Mouse (Mus musculus) liver, adult 2 months (tissue): ENCODE data around the gene Smc4. TPM values are rescaled to one million over a fixed set of nuclear protein-coding genes. Genes with fewer than 3 reads are reported as not detected.

Experiments used
- DNase-seq: peaks from one replicate; pipeline ENCODE4 v3.0.0-alpha.2; 2011; ENCODE audit warnings: low read depth, low spot score; ENCODE audit errors: extremely low read depth
- H3K27ac ChIP-seq: fragments of 200-500 bp; replicated peaks from 2 replicates; pipeline ENCODE4 v1.5.1; 2012; ENCODE audit warnings: low read depth, mild to moderate bottlenecking, control low read depth, inconsistent platforms, low read length; ENCODE audit not compliant: insufficient read depth
- H3K27me3 ChIP-seq: fragments of 200-500 bp; 2 replicates; pipeline ENCODE4 v1.6.1; 2012; ENCODE audit warnings: mild to moderate bottlenecking, moderate library complexity, low read length, inconsistent platforms; ENCODE audit not compliant: control insufficient read depth, insufficient read depth
- H3K36me3 ChIP-seq: fragments of 200-500 bp; 2 replicates; pipeline ENCODE4 v1.6.1; 2012; ENCODE audit warnings: low read length, inconsistent platforms; ENCODE audit not compliant: control insufficient read depth, insufficient read depth
- H3K4me1 ChIP-seq: fragments of 200-500 bp; 2 replicates; pipeline ENCODE4 v1.6.1; 2011; ENCODE audit warnings: low read length; ENCODE audit not compliant: control insufficient read depth, insufficient read depth
- H3K4me3 ChIP-seq: fragments of 200-500 bp; 2 replicates; pipeline ENCODE4 v1.5.1; 2011; ENCODE audit warnings: low read depth, mild to moderate bottlenecking, control low read depth, low read length, moderate library complexity; ENCODE audit not compliant: insufficient read depth
- H3K79me2 ChIP-seq: fragments of 200-500 bp; 2 replicates; pipeline ENCODE4 v1.6.1; 2012; ENCODE audit warnings: inconsistent platforms, mild to moderate bottlenecking, low read length, moderate library complexity; ENCODE audit not compliant: control insufficient read depth, insufficient read depth
- H3K9ac ChIP-seq: fragments of 200-500 bp; 2 replicates; pipeline ENCODE4 v1.6.1; 2012; ENCODE audit warnings: low read depth, mild to moderate bottlenecking, control low read depth, inconsistent platforms, low read length
- CTCF ChIP-seq: fragments of 200-500 bp; IDR thresholded peaks from 2 replicates; pipeline ENCODE4 v1.5.1; 2011; ENCODE audit warnings: low read depth, low read length, control low read depth
- POLR2A ChIP-seq: fragments of 200-500 bp; IDR thresholded peaks from 2 replicates; pipeline ENCODE4 v1.6.1; 2011; ENCODE audit warnings: low read length, control low read depth; ENCODE audit not compliant: insufficient read depth; ENCODE audit errors: extremely low read depth
- WGBS: fragments of 180-500 bp; shearing (Covaris S2); methylation state at CpG from one replicate; pipeline ENCODE4 v1.1.7; 2018; 5-methylcytosine and 5-hydroxymethylcytosine counted together
- polyA plus RNA-seq: library from polyadenylated mRNA; depleted of rRNA; stranded (reverse); fragments of >200 nt; gene quantifications from 2 replicates; pipeline ENCODE4 v1.2.3, GENCODE M21; 2012
- total RNA-seq: library from RNA; depleted of rRNA; stranded (reverse); fragments of >200 nt; gene quantifications from 2 replicates; pipeline ENCODE4 v1.2.3, GENCODE M21; 2014

Smc4 gene
- total and polyA plus RNA-seq, 2 experiments = 1.1 to 8.6 TPM

- Histone ChIP-seq H3K36me3 (no peaks in the 10 kb centered on the region), H3K27me3 (peaks cover 3% of the 10 kb centered on the region; the same call in 1 of the 2 replicates), H3K4me1 (peaks cover 3% of the 10 kb centered on the region), H3K79me2 (no peaks in the 10 kb centered on the region), H3K27ac (no peak overlapping the region), H3K4me3 (peak overlapping the region; percentile 80), H3K9ac (peak overlapping the region; percentile 61; the same call in 1 of the 2 replicates)
- DNase-seq = no peak
- WGBS = 7% methylated on average over 9 of the region's 9 CpGs
- no peak for TF ChIP-seq CTCF
- TF ChIP-seq POLR2A = no peak
These were observed 40.8 kb downstream of the Smc4 start for GRCm38 (mm10) chr3:69045400-69045703.

- Histone ChIP-seq H3K27me3 (peaks cover 3% of the 10 kb centered on the region; the same call in 1 of the 2 replicates), H3K9ac (no peak overlapping the region), H3K36me3 (no peaks in the 10 kb centered on the region), H3K79me2 (no peaks in the 10 kb centered on the region), H3K4me3 (no peak overlapping the region), H3K27ac (no peak overlapping the region), H3K4me1 (peaks cover 3% of the 10 kb centered on the region)
- DNase-seq = no peak
- TF ChIP-seq POLR2A = no peak
- no peak for TF ChIP-seq CTCF
- 43% methylated on average over 13 of the region's 13 CpGs for WGBS
These were observed 41.2 kb downstream of the Smc4 start for GRCm38 (mm10) chr3:69045750-69046149.

GRCm38 (mm10) chr3:69046509-69046908 is 42.0 kb downstream of the Smc4 start:
- TF ChIP-seq CTCF (no peak), POLR2A (no peak)
- Histone ChIP-seq H3K27me3 (peaks cover 3% of the 10 kb centered on the region; the same call in 1 of the 2 replicates), H3K9ac (no peak overlapping the region), H3K36me3 (no peaks in the 10 kb centered on the region), H3K4me3 (no peak overlapping the region), H3K27ac (no peak overlapping the region), H3K4me1 (peaks cover 3% of the 10 kb centered on the region), H3K79me2 (no peaks in the 10 kb centered on the region)
- DNase-seq = no peak
- WGBS = 90% methylated on average over 4 of the region's 4 CpGs

GRCm38 (mm10) chr3:69047684-69048083 is 43.1 kb downstream of the Smc4 start:
- DNase-seq = no peak
- TF ChIP-seq POLR2A (no peak), CTCF (no peak)
- 89% methylated on average over 4 of the region's 4 CpGs for WGBS
- H3K27me3 ChIP-seq = peaks cover 3% of the 10 kb centered on the region; the same call in 1 of the 2 replicates
- H3K79me2 ChIP-seq = no peaks in the 10 kb centered on the region
- H3K4me3 ChIP-seq = no peak overlapping the region
- peaks cover 3% of the 10 kb centered on the region for H3K4me1 ChIP-seq
- no peak overlapping the region for H3K27ac ChIP-seq
- H3K9ac ChIP-seq = no peak overlapping the region
- no peaks in the 10 kb centered on the region for H3K36me3 ChIP-seq

DNA sequence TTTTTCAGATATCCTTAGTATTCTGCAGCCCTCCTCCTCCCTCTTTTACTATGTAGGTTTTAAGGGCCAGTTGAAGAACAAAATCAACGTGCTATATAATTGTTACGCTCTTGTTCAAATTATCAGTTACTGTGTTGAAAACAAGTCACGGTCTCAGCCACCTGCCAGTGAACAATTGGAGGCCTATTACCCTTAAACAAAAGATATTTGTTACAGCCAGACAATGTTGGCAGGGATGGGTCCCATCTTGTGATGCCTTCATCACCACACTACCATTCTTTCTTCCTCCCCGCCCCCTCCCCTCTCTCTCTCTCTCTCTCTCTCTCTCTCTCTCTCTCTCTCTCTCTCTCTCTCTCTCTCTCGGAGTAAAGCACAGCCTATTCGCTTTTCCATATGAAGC is 44.5 kb downstream of the Smc4 start:
- Histone ChIP-seq H3K36me3 (no peaks in the 10 kb centered on the region), H3K9ac (no peak overlapping the region), H3K27me3 (peaks cover 3% of the 10 kb centered on the region; the same call in 1 of the 2 replicates), H3K4me1 (peaks cover 3% of the 10 kb centered on the region), H3K79me2 (no peaks in the 10 kb centered on the region), H3K27ac (no peak overlapping the region), H3K4me3 (no peak overlapping the region)
- no peak for DNase-seq
- no peak for TF ChIP-seq CTCF
- no peak for TF ChIP-seq POLR2A
- WGBS = 93% methylated on average over 6 of the region's 6 CpGs

GRCm38 (mm10) chr3:69051894-69052293 is 47.4 kb downstream of the Smc4 start:
- no peaks in the 10 kb centered on the region for H3K36me3 ChIP-seq
- WGBS = 90% methylated on average over 11 of the region's 11 CpGs
- no peaks in the 10 kb centered on the region for H3K4me1 ChIP-seq
- DNase-seq = no peak
- TF ChIP-seq POLR2A (no peak), CTCF (no peak)
- H3K27ac ChIP-seq = no peak overlapping the region
- no peaks in the 10 kb centered on the region for H3K27me3 ChIP-seq
- H3K79me2 ChIP-seq = no peaks in the 10 kb centered on the region
- no peak overlapping the region for H3K4me3 ChIP-seq
- H3K9ac ChIP-seq = no peak overlapping the region
